Comparison of ENCODE assay signal across 11 mouse cellular contexts in genomic region chr1:172483361-172483660, GRCm38 (mm10). TPM values are rescaled to one million over a fixed set of nuclear protein-coding genes. Genes with fewer than 3 reads are reported as not detected.
DNase-seq lines count a peak whose midpoint lies in the region; ATAC-seq lines count a peak whose summit lies in the region.
"Had no signal": no experiment of that assay in that cellular context is flagged by ENCODE, and none has a peak within 500 bp of the region (broad histone marks: within the 10 kb centered on the region; RNA-seq: fewer than 3 reads in every experiment).

No protein-coding gene starts in this region.

- intact Hi-C loops in heart, postnatal 14 days (cut with DNase I) = no loop called here
- intact Hi-C loops in left cerebral cortex, postnatal 4 days (cut with DNase I) = loop anchor here (10.0 kb wide), 1 partner anchor 911 kb away; no protein-coding TSS in a partner anchor

- H3K36me3 ChIP-seq in heart, embryonic 12.5 days = no peaks in the 10 kb centered on the region
- no peaks in the 10 kb centered on the region for H3K36me3 ChIP-seq in embryonic facial prominence, embryonic 15.5 days
- H3K36me3 ChIP-seq in intestine, embryonic 16.5 days (ENCODE audit: control insufficient read depth, insufficient read depth, low read length) = no peaks in the 10 kb centered on the region
- peaks cover 2% of the 10 kb centered on the region; the same call in 1 of the 2 replicates for H3K36me3 ChIP-seq in neural tube, embryonic 11.5 days (ENCODE audit: control insufficient read depth, insufficient read depth, low read length)
- H3K36me3 ChIP-seq: heart, embryonic 15.5 days had no signal

- WGBS in heart, embryonic 12.5 days = 36% methylated on average over 4 of the region's 4 CpGs
- 14% methylated on average over 4 of the region's 4 CpGs for WGBS in embryonic facial prominence, embryonic 15.5 days
- 29% methylated on average over 4 of the region's 4 CpGs for WGBS in intestine, embryonic 16.5 days
- 7% methylated on average over 4 of the region's 4 CpGs for WGBS in neural tube, embryonic 11.5 days

- 0 out of 2 replicates have a peak, but pooled peaks cover 16% of the 10 kb centered on the region for H3K27me3 ChIP-seq in heart, embryonic 12.5 days (replicated peaks)
- H3K27me3 ChIP-seq in embryonic facial prominence, embryonic 15.5 days = no peaks in the 10 kb centered on the region
- H3K27me3 ChIP-seq in intestine, embryonic 16.5 days (replicated peaks; ENCODE audit: control insufficient read depth, insufficient read depth, low read length) = no peaks in the 10 kb centered on the region
- H3K27me3 ChIP-seq in neural tube, embryonic 11.5 days (ENCODE audit: control insufficient read depth, insufficient read depth, low read length) = no peaks in the 10 kb centered on the region

- peak overlapping the region; percentile 54; the same call in 1 of the 2 replicates for H3K4me3 ChIP-seq in heart, embryonic 12.5 days
- peak overlapping the region; percentile 55 for H3K4me3 ChIP-seq in embryonic facial prominence, embryonic 15.5 days (replicated peaks)
- peak overlapping the region; percentile 63 for H3K4me3 ChIP-seq in intestine, embryonic 16.5 days (ENCODE audit: low read length)
- H3K4me3 ChIP-seq in neural tube, embryonic 11.5 days (ENCODE audit: low read depth, low read length) = peak overlapping the region; percentile 74

- no peaks in the 10 kb centered on the region for H3K9me3 ChIP-seq in heart, embryonic 12.5 days (replicated peaks)
- no peaks in the 10 kb centered on the region for H3K9me3 ChIP-seq in embryonic facial prominence, embryonic 15.5 days (replicated peaks)
- H3K9me3 ChIP-seq in intestine, embryonic 16.5 days (ENCODE audit: control insufficient read depth, low read length) = no peaks in the 10 kb centered on the region
- no peaks in the 10 kb centered on the region for H3K9me3 ChIP-seq in neural tube, embryonic 11.5 days (ENCODE audit: control insufficient read depth, low read length)
- H3K9me3 ChIP-seq: heart, embryonic 15.5 days had no signal

- H3K4me1 ChIP-seq in heart, embryonic 12.5 days (replicated peaks) = peaks cover 25% of the 10 kb centered on the region
- peaks cover 58% of the 10 kb centered on the region for H3K4me1 ChIP-seq in embryonic facial prominence, embryonic 15.5 days
- peaks cover 43% of the 10 kb centered on the region for H3K4me1 ChIP-seq in intestine, embryonic 16.5 days (ENCODE audit: control insufficient read depth, insufficient read depth, low read length)
- H3K4me1 ChIP-seq in neural tube, embryonic 11.5 days (ENCODE audit: control insufficient read depth, insufficient read depth, low read length) = peaks cover 41% of the 10 kb centered on the region

- H3K9ac ChIP-seq in heart, embryonic 12.5 days = no peak overlapping the region
- H3K9ac ChIP-seq in embryonic facial prominence, embryonic 15.5 days = no peak overlapping the region; the same call in 1 of the 2 replicates
- H3K9ac ChIP-seq in intestine, embryonic 16.5 days (ENCODE audit: low read depth, low read length) = peak overlapping the region; percentile 70
- H3K9ac ChIP-seq in neural tube, embryonic 11.5 days (ENCODE audit: low read length) = peak overlapping the region; percentile 70
- H3K9ac ChIP-seq: heart, embryonic 15.5 days had no signal

- no peak for ATAC-seq in heart, embryonic 12.5 days (ENCODE audit: insufficient number of reproducible peaks, low FRiP score)
- no peak for ATAC-seq in embryonic facial prominence, embryonic 15.5 days (ENCODE audit: insufficient number of reproducible peaks, low FRiP score, low TSS enrichment, low read depth)
- no peak for ATAC-seq in intestine, embryonic 16.5 days
- ATAC-seq in neural tube, embryonic 11.5 days (ENCODE audit: insufficient read depth, low FRiP score, low TSS enrichment) = no peak

- no peak overlapping the region for H3K27ac ChIP-seq in heart, embryonic 12.5 days (ENCODE audit: poor library complexity, severe bottlenecking)
- H3K27ac ChIP-seq in embryonic facial prominence, embryonic 15.5 days (replicated peaks) = no peak overlapping the region
- H3K27ac ChIP-seq in intestine, embryonic 16.5 days (ENCODE audit: low read length) = peak overlapping the region; percentile 84; the same call in 1 of the 2 replicates
- no peak overlapping the region for H3K27ac ChIP-seq in neural tube, embryonic 11.5 days (ENCODE audit: low read depth, low read length)
- H3K27ac ChIP-seq: heart, embryonic 15.5 days had no signal

- DNase-seq in heart, postnatal 14 days = no peak
- DNase-seq in neural tube, embryonic 11.5 days (ENCODE audit: low spot score) = peak; percentile 28
- no peak for DNase-seq in layer of hippocampus, adult 9-11 months
- DNase-seq in left cerebral cortex, postnatal 4 days = no peak
- DNase-seq in T-cell, adult 2 months (ENCODE audit: low spot score) = no peak
- DNase-seq: B cell, adult 2 months had no signal

- H3K4me2 ChIP-seq in heart, embryonic 12.5 days = peak overlapping the region; percentile 81
- H3K4me2 ChIP-seq in embryonic facial prominence, embryonic 15.5 days (replicated peaks) = peak overlapping the region; percentile 74
- peak overlapping the region; percentile 73 for H3K4me2 ChIP-seq in intestine, embryonic 16.5 days (ENCODE audit: low read depth, low read length)
- peak overlapping the region; percentile 73 for H3K4me2 ChIP-seq in neural tube, embryonic 11.5 days (ENCODE audit: low read depth)

RNA-seq across cellular contexts. Expression of gene Igsf9, which starts 1.7 kb away (rescaled TPM):
- polyA plus RNA-seq in heart, embryonic 12.5 days (2016; fragmentation: Nextera tagmentation; extraction: Ambion mirVana) = 11.4 and 11.8 TPM in 2 replicates
- under 1 TPM; 0.49 to 0.76 TPM for total RNA-seq in heart, postnatal 14 days (2021)
- polyA plus RNA-seq in embryonic facial prominence, embryonic 15.5 days (2015; fragmentation: Nextera tagmentation; extraction: Ambion mirVana) = 58.4 and 61.0 TPM in 2 replicates
- polyA plus RNA-seq in intestine, embryonic 16.5 days (2015; fragmentation: Nextera tagmentation; extraction: Ambion mirVana) = 109 and 110 TPM in 2 replicates
- polyA plus RNA-seq in neural tube, embryonic 11.5 days (2014; fragmentation: Nextera tagmentation; extraction: Ambion mirVana) = 45.9 and 59.3 TPM in 2 replicates
- 10 to 100 TPM; 57.2 to 67.9 TPM for total RNA-seq in left cerebral cortex, postnatal 4 days (2021)

RNA-seq across cellular contexts. Expression of gene Slamf9, which starts 8.2 kb away (rescaled TPM):
- 0.95 and 1.3 TPM in 2 replicates for polyA plus RNA-seq in heart, embryonic 12.5 days (2016; fragmentation: Nextera tagmentation; extraction: Ambion mirVana)
- total RNA-seq in heart, postnatal 14 days (2021) = 1 to 10 TPM in 1 of 2 experiments, under 1 TPM in 1; 0.98 to 1.1 TPM
- polyA plus RNA-seq in embryonic facial prominence, embryonic 15.5 days (2015; fragmentation: Nextera tagmentation; extraction: Ambion mirVana) = 0.85 and 1.2 TPM in 2 replicates
- polyA plus RNA-seq in intestine, embryonic 16.5 days (2015; fragmentation: Nextera tagmentation; extraction: Ambion mirVana) = 1.6 and 2.3 TPM in 2 replicates
- polyA plus RNA-seq in neural tube, embryonic 11.5 days (2014; fragmentation: Nextera tagmentation; extraction: Ambion mirVana) = 0.17 TPM in 1 of 2 replicates, not detected in the other
- total RNA-seq in left cerebral cortex, postnatal 4 days (2021) = under 1 TPM in 1 of 2 experiments, not detected in 1; 0.26 TPM

RNA-seq across cellular contexts. Expression of gene Tagln2, which starts 16.5 kb away (rescaled TPM):
- polyA plus RNA-seq in heart, embryonic 12.5 days (2016; fragmentation: Nextera tagmentation; extraction: Ambion mirVana) = 351 and 387 TPM in 2 replicates
- 100 to 1,000 TPM; 110 to 117 TPM for total RNA-seq in heart, postnatal 14 days (2021)
- polyA plus RNA-seq in embryonic facial prominence, embryonic 15.5 days (2015; fragmentation: Nextera tagmentation; extraction: Ambion mirVana) = 260 and 286 TPM in 2 replicates
- polyA plus RNA-seq in intestine, embryonic 16.5 days (2015; fragmentation: Nextera tagmentation; extraction: Ambion mirVana) = 469 and 470 TPM in 2 replicates
- polyA plus RNA-seq in neural tube, embryonic 11.5 days (2014; fragmentation: Nextera tagmentation; extraction: Ambion mirVana) = 79.8 and 93.6 TPM in 2 replicates
- 10 to 100 TPM; 22.8 to 29.5 TPM for total RNA-seq in left cerebral cortex, postnatal 4 days (2021)

RNA-seq across cellular contexts. Expression of gene Cfap45, which starts 37.3 kb away (rescaled TPM):
- polyA plus RNA-seq in heart, embryonic 12.5 days (2016; fragmentation: Nextera tagmentation; extraction: Ambion mirVana) = 1.7 and 3.0 TPM in 2 replicates
- 1 to 10 TPM in 1 of 2 experiments, under 1 TPM in 1; 0.63 to 2.0 TPM for total RNA-seq in heart, postnatal 14 days (2021)
- 12.2 and 18.7 TPM in 2 replicates for polyA plus RNA-seq in embryonic facial prominence, embryonic 15.5 days (2015; fragmentation: Nextera tagmentation; extraction: Ambion mirVana)
- 1.1 and 1.3 TPM in 2 replicates for polyA plus RNA-seq in intestine, embryonic 16.5 days (2015; fragmentation: Nextera tagmentation; extraction: Ambion mirVana)
- polyA plus RNA-seq in neural tube, embryonic 11.5 days (2014; fragmentation: Nextera tagmentation; extraction: Ambion mirVana) = 1.7 and 2.5 TPM in 2 replicates
- total RNA-seq in left cerebral cortex, postnatal 4 days (2021) = 1 to 10 TPM; 2.3 to 2.5 TPM
- polyA plus RNA-seq: liver, adult 2 months had no signal

Comparison
In these comparisons a context has a peak if more than half of its experiments do, and no peak if none do; other contexts are left out.
1. H3K9ac ChIP-seq: peak in intestine, embryonic 16.5 days (single experiment) and neural tube, embryonic 11.5 days (single experiment); none in heart, embryonic 12.5 days (single experiment) and embryonic facial prominence, embryonic 15.5 days (single experiment).
2. Peak in every context shown above with its lines, with median percentiles within 50 percentile points of each other: H3K4me2 ChIP-seq and H3K4me3 ChIP-seq.